Mouse (Mus musculus) G1E (cell line): ENCODE results near the gene Psma1.

Source experiments
- CTCF ChIP-seq: IDR thresholded peaks from 2 replicates; pipeline ENCODE4 v1.5.1; 2012; ENCODE audit warnings: low read depth, low read length, inconsistent platforms, mixed read lengths
- GATA1 ChIP-seq: IDR thresholded peaks from 2 replicates; pipeline ENCODE4 v1.6.1; 2012; ENCODE audit warnings: borderline replicate concordance, low read length, inconsistent platforms, mixed read lengths
- POLR2AphosphoS5 ChIP-seq: IDR thresholded peaks from 2 replicates; pipeline ENCODE4 v1.6.1; 2012; ENCODE audit warnings: low read depth, low read length, inconsistent platforms; ENCODE audit not compliant: insufficient replicate concordance
- TAL1 ChIP-seq: conservative IDR thresholded peaks from 2 replicates; pipeline ENCODE4 v1.6.1; 2012; ENCODE audit warnings: low read depth, low read length, inconsistent platforms, mixed read lengths

GRCm38 (mm10) chr7:114321694-114322372, 45.9 kb upstream of the Psma1 start:
- TF ChIP-seq TAL1 (no peak), CTCF (no peak), GATA1 (no peak), POLR2AphosphoS5 (no peak)
